Mouse (Mus musculus) MEL (cell line): ENCODE measurements around the gene Atg4a. TPM values are rescaled to one million over a fixed set of nuclear protein-coding genes. Genes with fewer than 3 reads are reported as not detected.

Source experiments
- DNase-seq: peaks from one replicate; pipeline ENCODE4 v3.0.0; 2011; ENCODE audit warnings: low read depth, low spot score
- H3K27ac ChIP-seq: 2 replicates; pipeline ENCODE4 v1.5.1; 2012; ENCODE audit warnings: low read depth, mild to moderate bottlenecking, control low read depth, low read length, moderate library complexity; ENCODE audit not compliant: control insufficient read depth
- H3K27me3 ChIP-seq, 2 experiments: fragments of 150-350 bp in 1 of 2; sonication (generic) in 1 of 2; 2 replicates each; pipeline ENCODE4 v1.6.1; 2012; ENCODE audit warnings: low read length in 2 of 2, mild to moderate bottlenecking in 2 of 2, improper control_type of control experiment in 1 of 2, moderate library complexity in 1 of 2; ENCODE audit not compliant: insufficient read depth in 2 of 2, control insufficient read depth in 1 of 2
- H3K36me3 ChIP-seq, 2 experiments: 2 replicates each; pipeline ENCODE4 v1.6.1; 2012 to 2014; ENCODE audit warnings: low read length in 2 of 2, improper control_type of control experiment in 1 of 2, inconsistent platforms in 1 of 2, mild to moderate bottlenecking in 1 of 2; ENCODE audit not compliant: insufficient read depth in 2 of 2, control insufficient read depth in 1 of 2
- H3K4me1 ChIP-seq, 2 experiments: fragments of 150-350 bp in 1 of 2; sonication (generic) in 1 of 2; 2 replicates each; pipeline ENCODE4 v1.6.1; 2012; ENCODE audit warnings: low read length in 2 of 2, improper control_type of control experiment in 1 of 2, mild to moderate bottlenecking in 1 of 2; ENCODE audit not compliant: insufficient read depth in 2 of 2, control insufficient read depth in 1 of 2
- H3K4me3 ChIP-seq, 2 experiments: fragments of 150-350 bp in 1 of 2; sonication (generic) in 1 of 2; 2 replicates each; pipeline ENCODE4 v1.5.1; 2012; ENCODE audit warnings: low read depth in 2 of 2, low read length in 2 of 2, mild to moderate bottlenecking in 2 of 2, moderate library complexity in 2 of 2, control low read depth in 1 of 2, improper control_type of control experiment in 1 of 2; ENCODE audit not compliant: control insufficient read depth in 1 of 2, insufficient read depth in 1 of 2
- H3K79me2 ChIP-seq: 2 replicates; pipeline ENCODE4 v1.6.1; 2012; ENCODE audit warnings: mild to moderate bottlenecking, low read length, moderate library complexity; ENCODE audit not compliant: control insufficient read depth, poor library complexity, insufficient read depth
- H3K9ac ChIP-seq: 2 replicates; pipeline ENCODE4 v1.6.1; 2012; ENCODE audit warnings: low read depth, mild to moderate bottlenecking, control low read depth, low read length, moderate library complexity; ENCODE audit not compliant: control insufficient read depth, poor library complexity, severe bottlenecking
- H3K9me3 ChIP-seq: fragments of 150-350 bp; sonication (generic); replicated peaks from 2 replicates; pipeline ENCODE4 v1.6.1; 2012; ENCODE audit warnings: mild to moderate bottlenecking, low read length, improper control_type of control experiment, moderate library complexity; ENCODE audit not compliant: insufficient read depth
- BHLHE40 ChIP-seq: IDR thresholded peaks from 2 replicates; pipeline ENCODE4 v1.6.1; 2012; ENCODE audit warnings: low read depth, mild to moderate bottlenecking, inconsistent platforms, low read length, improper control_type of control experiment, borderline replicate concordance
- CHD1 ChIP-seq: IDR thresholded peaks from 2 replicates; pipeline ENCODE4 v1.6.1; 2012; ENCODE audit warnings: low read depth, mild to moderate bottlenecking, inconsistent platforms, low read length, improper control_type of control experiment
- CHD2 ChIP-seq: IDR thresholded peaks from 2 replicates; pipeline ENCODE4 v1.6.1; 2011; ENCODE audit warnings: low read length, improper control_type of control experiment
- CTCF ChIP-seq, 3 experiments: IDR thresholded peaks in 2 of 3; conservative IDR thresholded peaks in 1 of 3; 2 replicates each; pipeline ENCODE4 v1.5.1; 2011 to 2012; ENCODE audit warnings: low read length in 3 of 3, low read depth in 2 of 3, mild to moderate bottlenecking in 2 of 3, improper control_type of control experiment in 1 of 3, inconsistent platforms in 1 of 3, mixed read lengths in 1 of 3, moderate library complexity in 1 of 3; ENCODE audit not compliant: control insufficient read depth in 1 of 3, insufficient read depth in 1 of 3, poor library complexity in 1 of 3, severe bottlenecking in 1 of 3
- E2F4 ChIP-seq: IDR thresholded peaks from 2 replicates; pipeline ENCODE4 v1.6.1; 2011; ENCODE audit warnings: low read depth, low read length, improper control_type of control experiment, borderline replicate concordance
- ELF1 ChIP-seq: IDR thresholded peaks from 2 replicates; pipeline ENCODE4 v1.6.1; 2014; ENCODE audit warnings: low read depth, mild to moderate bottlenecking, inconsistent platforms, low read length, improper control_type of control experiment, moderate library complexity
- EP300 ChIP-seq, 2 experiments: IDR thresholded peaks; 2 replicates each; pipeline ENCODE4 v1.6.1; 2011; ENCODE audit warnings: improper control_type of control experiment in 2 of 2, low read length in 2 of 2, low read depth in 1 of 2, mild to moderate bottlenecking in 1 of 2
- ETS1 ChIP-seq: IDR thresholded peaks from 2 replicates; pipeline ENCODE4 v1.6.1; 2012; ENCODE audit warnings: low read depth, mild to moderate bottlenecking, inconsistent platforms, low read length, improper control_type of control experiment, moderate library complexity
- GABPA ChIP-seq: IDR thresholded peaks from 2 replicates; pipeline ENCODE4 v1.6.1; 2012; ENCODE audit warnings: low read depth, mild to moderate bottlenecking, inconsistent platforms, low read length, improper control_type of control experiment, moderate library complexity
- GATA1 ChIP-seq: IDR thresholded peaks from 2 replicates; pipeline ENCODE4 v1.6.1; 2011; ENCODE audit warnings: low read depth, low read length, improper control_type of control experiment
- HCFC1 ChIP-seq: IDR thresholded peaks from 2 replicates; pipeline ENCODE4 v1.6.1; 2012; ENCODE audit warnings: low read depth, mild to moderate bottlenecking, inconsistent platforms, low read length, improper control_type of control experiment, moderate library complexity
- JUND ChIP-seq: IDR thresholded peaks from 2 replicates; pipeline ENCODE4 v1.6.1; 2011; ENCODE audit warnings: low read depth, mild to moderate bottlenecking, improper control_type of control experiment, low read length
- KAT2A ChIP-seq: conservative IDR thresholded peaks from 2 replicates; pipeline ENCODE4 v1.6.1; 2012; ENCODE audit warnings: low read depth, low read length, improper control_type of control experiment, inconsistent platforms
- MAFK ChIP-seq: IDR thresholded peaks from 2 replicates; pipeline ENCODE4 v1.6.1; 2011; ENCODE audit warnings: low read depth, mild to moderate bottlenecking, low read length, improper control_type of control experiment, borderline replicate concordance
- MAX ChIP-seq: IDR thresholded peaks from 2 replicates; pipeline ENCODE4 v1.6.1; 2011; ENCODE audit warnings: low read length, improper control_type of control experiment
- MAZ ChIP-seq: IDR thresholded peaks from 2 replicates; pipeline ENCODE4 v1.6.1; 2012; ENCODE audit warnings: low read depth, mild to moderate bottlenecking, inconsistent platforms, low read length, improper control_type of control experiment
- MEF2A ChIP-seq: IDR thresholded peaks from 2 replicates; pipeline ENCODE4 v1.6.1; 2014; ENCODE audit warnings: low read depth, mild to moderate bottlenecking, inconsistent platforms, low read length, improper control_type of control experiment; ENCODE audit not compliant: poor library complexity, insufficient replicate concordance, severe bottlenecking; ENCODE audit errors: extremely low read depth
- MXI1 ChIP-seq: IDR thresholded peaks from 2 replicates; pipeline ENCODE4 v1.6.1; 2011; ENCODE audit warnings: mild to moderate bottlenecking, low read depth, low read length, improper control_type of control experiment
- MYB ChIP-seq: IDR thresholded peaks from 2 replicates; pipeline ENCODE4 v1.6.1; 2011; ENCODE audit warnings: mild to moderate bottlenecking, low read depth, low read length, improper control_type of control experiment
- MYC ChIP-seq: IDR thresholded peaks from 2 replicates; pipeline ENCODE4 v1.6.1; 2011; ENCODE audit warnings: low read depth, mild to moderate bottlenecking, low read length, improper control_type of control experiment, moderate library complexity
- NELFE ChIP-seq: IDR thresholded peaks from 2 replicates; pipeline ENCODE4 v1.6.1; 2011; ENCODE audit warnings: low read depth, low read length, improper control_type of control experiment
- NRF1 ChIP-seq: IDR thresholded peaks from 2 replicates; pipeline ENCODE4 v1.6.1; 2014; ENCODE audit warnings: low read depth, mild to moderate bottlenecking, inconsistent platforms, low read length, improper control_type of control experiment, moderate library complexity; ENCODE audit not compliant: poor library complexity, insufficient read depth, severe bottlenecking
- POLR2A ChIP-seq, 2 experiments: IDR thresholded peaks; 2 replicates each; pipeline ENCODE4 v1.6.1; 2011 to 2012; ENCODE audit warnings: low read length in 2 of 2, mild to moderate bottlenecking in 2 of 2, control low read depth in 1 of 2, improper control_type of control experiment in 1 of 2, low read depth in 1 of 2, moderate library complexity in 1 of 2; ENCODE audit not compliant: control insufficient read depth in 1 of 2, insufficient read depth in 1 of 2, poor library complexity in 1 of 2
- POLR2AphosphoS2 ChIP-seq: IDR thresholded peaks from 2 replicates; pipeline ENCODE4 v1.6.1; 2011; ENCODE audit warnings: low read length, improper control_type of control experiment
- POLR2AphosphoS5 ChIP-seq: IDR thresholded peaks from 2 replicates; pipeline ENCODE4 v1.6.1; 2012; ENCODE audit warnings: low read depth, borderline replicate concordance, mild to moderate bottlenecking, inconsistent platforms, low read length, moderate library complexity, mixed read lengths
- RAD21 ChIP-seq: IDR thresholded peaks from 2 replicates; pipeline ENCODE4 v1.6.1; 2011; ENCODE audit warnings: mild to moderate bottlenecking, low read depth, low read length, improper control_type of control experiment
- RCOR1 ChIP-seq: IDR thresholded peaks from 2 replicates; pipeline ENCODE4 v1.6.1; 2012; ENCODE audit warnings: low read depth, mild to moderate bottlenecking, inconsistent platforms, low read length, improper control_type of control experiment
- SIN3A ChIP-seq: IDR thresholded peaks from 2 replicates; pipeline ENCODE4 v1.6.1; 2012; ENCODE audit warnings: low read length, improper control_type of control experiment, inconsistent platforms
- SMC3 ChIP-seq: IDR thresholded peaks from 2 replicates; pipeline ENCODE4 v1.6.1; 2011; ENCODE audit warnings: low read depth, low read length, improper control_type of control experiment
- TAL1 ChIP-seq: IDR thresholded peaks from 2 replicates; pipeline ENCODE4 v1.6.1; 2012; ENCODE audit warnings: mild to moderate bottlenecking, inconsistent platforms, low read length, moderate library complexity, mixed read lengths
- TCF12 ChIP-seq: IDR thresholded peaks from 2 replicates; pipeline ENCODE4 v1.6.1; 2014; ENCODE audit warnings: low read depth, mild to moderate bottlenecking, inconsistent platforms, low read length, improper control_type of control experiment, moderate library complexity
- UBTF ChIP-seq: IDR thresholded peaks from 2 replicates; pipeline ENCODE4 v1.6.1; 2012; ENCODE audit warnings: low read depth, mild to moderate bottlenecking, inconsistent platforms, low read length, improper control_type of control experiment, moderate library complexity, borderline replicate concordance; ENCODE audit not compliant: insufficient read depth
- ZC3H11A ChIP-seq: IDR thresholded peaks from 2 replicates; pipeline ENCODE4 v1.6.1; 2012; ENCODE audit warnings: low read depth, mild to moderate bottlenecking, inconsistent platforms, low read length, improper control_type of control experiment
- ZKSCAN1 ChIP-seq: IDR thresholded peaks from 2 replicates; pipeline ENCODE4 v1.6.1; 2012; ENCODE audit warnings: low read depth, mild to moderate bottlenecking, inconsistent platforms, low read length, improper control_type of control experiment, moderate library complexity
- ZMIZ1 ChIP-seq: IDR thresholded peaks from 2 replicates; pipeline ENCODE4 v1.6.1; 2012; ENCODE audit warnings: low read depth, mild to moderate bottlenecking, inconsistent platforms, low read length, improper control_type of control experiment, moderate library complexity
- ZNF384 ChIP-seq: IDR thresholded peaks from 2 replicates; pipeline ENCODE4 v1.6.1; 2012; ENCODE audit warnings: low read depth, mild to moderate bottlenecking, inconsistent platforms, low read length, improper control_type of control experiment
- polyA plus RNA-seq, 2 experiments: library from polyadenylated mRNA; stranded (reverse) in 1 of 2; unstranded in 1 of 2; fragments of >175 nt in 1 of 2; fragments of >200 nt in 1 of 2; gene quantifications; 2 replicates each; pipeline versions ENCODE4 v1.2.1 to v1.2.4; 2012; ENCODE audit warnings: low replicate concordance in 2 of 2, low read depth in 1 of 2; ENCODE audit not compliant: insufficient read length in 2 of 2, insufficient read depth in 1 of 2, missing spikeins in 1 of 2
- total RNA-seq: library from RNA; depleted of rRNA; stranded (reverse); fragments of 300-350 nt; gene quantifications from 2 replicates; pipeline ENCODE4 v1.2.3, GENCODE M21; 2012; rRNA removed

Atg4a gene
- total RNA-seq (20.7 and 21.1 TPM in 2 replicates), polyA plus RNA-seq (10 to 100 TPM in 1 of 2 experiments, not detected in 1; 16.3 TPM)

DNA sequence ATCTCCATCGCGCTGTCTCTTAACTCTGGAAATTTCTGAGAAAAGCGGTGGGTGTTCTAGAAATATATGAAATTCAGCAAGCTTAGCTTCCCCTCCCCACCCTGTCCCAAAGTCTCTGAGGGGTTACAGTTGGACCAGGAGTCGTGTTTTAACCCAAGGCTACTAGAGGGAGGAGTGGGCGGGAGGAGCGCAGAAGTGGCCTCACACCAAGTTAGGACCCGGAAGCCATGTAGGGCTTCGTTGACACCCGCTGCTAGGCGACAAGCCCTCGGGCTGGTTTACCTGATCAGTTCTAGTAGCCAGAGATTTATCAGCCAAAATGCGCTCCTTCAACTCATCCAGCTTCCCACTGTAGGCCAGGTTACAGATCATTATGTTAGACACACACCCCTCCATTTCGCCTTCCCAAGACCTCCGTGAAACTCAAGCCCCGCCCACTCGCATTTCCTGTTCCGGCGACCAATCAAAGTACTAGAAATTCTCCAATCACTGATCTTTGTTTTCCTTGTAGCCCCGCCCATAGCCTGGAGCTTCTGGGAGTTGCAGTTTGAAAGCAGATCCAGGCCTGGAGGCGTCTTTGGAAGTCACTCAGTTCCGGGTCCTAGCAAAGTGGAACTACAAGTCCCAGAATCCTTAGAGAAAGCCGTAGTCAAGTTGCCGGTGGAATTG lies at the start of gene Atg4a, which contains the start of gene Psmd10:
Gene Atg4a (plus strand): TSS at position 636 of the 669 bp plus-strand sequence.
Gene Psmd10 (minus strand): TSS at position 457 of the 669 bp plus-strand sequence.
- H3K9ac ChIP-seq: peak within 1 kb of the TSS; percentile 87
- DNase-seq: peak; percentile 99
- H3K9me3 ChIP-seq: no peaks in the 10 kb centered on the region
- peak within 1 kb of the TSS; percentile 84 for H3K27ac ChIP-seq
- no peaks in the 10 kb centered on the region for H3K27me3 ChIP-seq
- peaks cover 4% of the 10 kb centered on the region for H3K79me2 ChIP-seq
- H3K4me3 ChIP-seq: peak within 1 kb of the TSS; percentile 81 to 97
- H3K36me3 ChIP-seq: peaks cover 2 to 19% of the 10 kb centered on the region in 2 experiments; a peak in 3 of 4 replicates
- peaks cover 3 to 12% of the 10 kb centered on the region in 2 experiments for H3K4me1 ChIP-seq
- TF ChIP-seq ZNF384 (no peak), KAT2A (peak; percentile 97), MAZ (0 out of 2 replicates have a peak, but pooled peaks have one; percentile 19), ZMIZ1 (peak; percentile 62; the same call in 1 of the 2 replicates), POLR2A (IDR thresholded peaks at IDR 0.05; ENCODE audit: control insufficient read depth in 1 of 2, insufficient read depth in 1 of 2, low read depth in 1 of 2, low read length in 2 of 2, poor library complexity in 1 of 2) (peak; percentile 55 to 83; a peak in 2 of 4 replicates), UBTF (no peak), SMC3 (no peak), ZKSCAN1 (no peak), GABPA (no peak), ELF1 (peak; percentile 99), MXI1 (peak; percentile 65), HCFC1 (peak; percentile 99), ZC3H11A (no peak), GATA1 (no peak), E2F4 (peak; percentile 45; the same call in 1 of the 2 replicates), MEF2A (no peak), CHD2 (peak; percentile 63), POLR2AphosphoS5 (no peak), POLR2AphosphoS2 (peak; percentile 63; the same call in 1 of the 2 replicates), SIN3A (peak; percentile 98), BHLHE40 (no peak), MAX (peak; percentile 41; the same call in 1 of the 2 replicates), ETS1 (no peak), TCF12 (0 out of 2 replicates have a peak, but pooled peaks have one; percentile 23), CHD1 (no peak), MYB (no peak), EP300 (IDR thresholded peaks at IDR 0.05; ENCODE audit: low read depth in 1 of 2, low read length in 2 of 2) (no peak), NRF1 (peak; percentile 37; the same call in 1 of the 2 replicates), NELFE (peak; percentile 79), TAL1 (no peak), RCOR1 (no peak), JUND (no peak), MYC (peak; percentile 31; the same call in 1 of the 2 replicates), MAFK (no peak), CTCF (IDR thresholded peaks at IDR 0.05 in 2 of 3, conservative IDR thresholded peaks at IDR 0.05 in 1 of 3; ENCODE audit: control insufficient read depth in 1 of 3, insufficient read depth in 1 of 3, low read depth in 2 of 3, low read length in 3 of 3, poor library complexity in 1 of 3, severe bottlenecking in 1 of 3) (no peak), RAD21 (no peak)
